Mouse (Mus musculus) adrenal gland, postnatal 25 days (tissue): ENCODE data around the gene Rnf44. TPM values are rescaled to one million over a fixed set of nuclear protein-coding genes. Genes with fewer than 3 reads are reported as not detected.
A peak's percentile ranks its signal among the peaks of the same experiment; 100 is the strongest.

Source experiments
- DNase-seq: peaks from one replicate; pipeline ENCODE4 v3.0.0; 2021; ENCODE audit warnings: mixed read lengths
- total RNA-seq: library from RNA; stranded (reverse); gene quantifications from 2 replicates; pipeline ENCODE4 v1.2.3, GENCODE M21; 2021

Gene Rnf44
- total RNA-seq, 1 experiment from 2014 or later = 134 TPM

GRCm38 (mm10) chr13:54687096-54687495 is 6.6 kb downstream of the Rnf44 start:
- DNase-seq = peak; percentile 76

GRCm38 (mm10) chr13:54686139-54687053 is 7.3 kb downstream of the Rnf44 start:
- no peak for DNase-seq

GRCm38 (mm10) chr13:54685174-54685573 is 8.5 kb downstream of the Rnf44 start:
- DNase-seq = peak; percentile 63

GRCm38 (mm10) chr13:54684140-54684896 is 9.4 kb downstream of the Rnf44 start:
- peak; percentile 85 for DNase-seq

- DNase-seq = no peak
Measured at GRCm38 (mm10) chr13:54683301-54683700, 10.4 kb downstream of the Rnf44 start.

- DNase-seq = no peak
Measured at GRCm38 (mm10) chr13:54681291-54681690, 12.4 kb downstream of the Rnf44 start.

- DNase-seq = no peak
Measured at GRCm38 (mm10) chr13:54680184-54680853, 13.4 kb downstream of the Rnf44 start.

- no peak for DNase-seq
Measured at GRCm38 (mm10) chr13:54678263-54678662, 15.4 kb downstream of the Rnf44 start.

GRCm38 (mm10) chr13:54675895-54676590 is 17.7 kb downstream of the Rnf44 start:
- no peak for DNase-seq

- DNase-seq = no peak
Measured at GRCm38 (mm10) chr13:54670491-54670890, 23.2 kb downstream of the Rnf44 start.

- no peak for DNase-seq
Measured at GRCm38 (mm10) chr13:54665062-54665461, 28.6 kb downstream of the Rnf44 start.

GRCm38 (mm10) chr13:54664509-54664908 is 29.2 kb downstream of the Rnf44 start:
- DNase-seq = no peak

- no peak for DNase-seq
Measured at GRCm38 (mm10) chr13:54663999-54664398, 29.7 kb downstream of the Rnf44 start.

- no peak for DNase-seq
Measured at GRCm38 (mm10) chr13:54661358-54661757, 32.3 kb downstream of the Rnf44 start.

GRCm38 (mm10) chr13:54660877-54661276 is 32.8 kb downstream of the Rnf44 start:
- DNase-seq = no peak

GRCm38 (mm10) chr13:54650461-54650860 is 43.2 kb downstream of the Rnf44 start:
- DNase-seq = no peak

GRCm38 (mm10) chr13:54635011-54635410 is 58.7 kb downstream of the Rnf44 start:
- no peak for DNase-seq

- DNase-seq = no peak
Measured at GRCm38 (mm10) chr13:54632731-54633277, 60.9 kb downstream of the Rnf44 start.
